Mouse (Mus musculus) naive thymus-derived CD4-positive, alpha-beta T cell, adult 5 months (primary cell): ENCODE data around the gene Proser1. TPM values are rescaled to one million over a fixed set of nuclear protein-coding genes. Genes with fewer than 3 reads are reported as not detected.

Experiments used
- polyA plus RNA-seq: library from polyadenylated mRNA; unstranded; fragments of 100-300 nt; shearing (Covaris generic); gene quantifications from one replicate; pipeline ENCODE4 v1.2.1, GENCODE M21; 2017

The Proser1 gene
- polyA plus RNA-seq, result 29.1 TPM

DNA sequence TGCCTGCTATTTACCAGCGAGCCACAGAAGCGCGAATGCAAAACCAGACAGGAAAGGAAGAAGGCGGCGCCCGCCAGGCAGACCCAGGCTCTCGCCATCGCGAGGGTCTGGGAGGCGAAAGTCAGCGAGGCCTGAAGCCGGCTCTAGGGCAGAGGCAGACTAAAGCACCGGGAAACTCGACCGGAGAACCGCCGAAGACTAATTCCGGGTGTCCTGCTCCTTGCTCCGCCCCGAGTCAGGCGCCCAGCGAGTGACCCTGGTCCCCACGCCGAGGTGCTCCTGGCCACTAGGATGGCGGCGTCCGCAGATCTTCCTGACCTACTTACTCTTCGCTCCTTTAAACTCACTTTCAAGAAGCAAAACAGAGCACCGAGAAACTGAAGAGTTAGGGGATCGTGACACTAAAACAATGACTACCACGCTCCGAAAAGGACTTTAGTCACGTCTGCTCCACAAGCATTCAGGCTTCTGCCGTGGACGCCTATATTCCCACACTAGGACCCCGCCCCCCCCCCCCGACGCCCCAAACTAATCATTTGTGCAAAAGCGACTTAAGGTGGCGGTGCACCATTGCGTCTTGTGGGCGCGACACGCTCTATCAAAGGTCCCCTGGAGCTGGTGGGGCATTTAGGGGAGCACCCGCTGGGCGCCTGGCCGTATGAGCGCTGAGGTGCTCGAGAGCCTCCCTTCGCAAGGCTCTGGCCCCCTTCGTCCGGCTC lies at the start of gene Proser1, which contains the start of gene Nhlrc3:
Proser1 (plus strand) TSS at position 621 of the 719 bp plus-strand sequence.
Nhlrc3 (minus strand) TSS at position 287 of the 719 bp plus-strand sequence.

DNA sequence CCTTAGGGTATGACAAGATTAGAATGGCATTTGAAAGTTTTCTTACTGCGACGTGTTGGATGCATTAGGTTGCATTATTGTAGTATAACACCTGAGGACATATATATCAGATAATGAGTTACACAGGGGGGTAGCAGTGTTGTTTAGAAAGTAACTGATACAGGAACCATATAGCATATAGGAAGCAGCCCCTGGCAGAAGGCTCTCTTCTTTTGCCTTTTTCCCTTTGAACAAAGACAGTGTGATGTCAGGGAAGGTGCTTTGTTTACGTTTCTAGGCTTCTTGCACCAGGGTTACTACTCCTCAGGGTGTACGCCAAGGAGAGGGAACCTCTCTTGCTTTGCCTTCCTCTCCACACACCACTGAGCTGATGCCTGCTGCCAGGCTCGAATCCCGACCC lies 24.9 kb downstream of the Proser1 start, which contains the start of gene Stoml3:
Stoml3 (plus strand) TSS at position 301 of the 400 bp plus-strand sequence.

Other genes with a start within 250 kb of the Proser1 start
- 13.2 TPM for gene Nhlrc3, start 334 bp upstream of the Proser1 start, polyA plus RNA-seq
- not detected for gene Stoml3, start 25.0 kb downstream of the Proser1 start, polyA plus RNA-seq
- not detected for gene Frem2, start 193.7 kb downstream of the Proser1 start, polyA plus RNA-seq